Mouse (Mus musculus) skeletal muscle tissue, adult 2 months (tissue): ENCODE data around the gene Baz1a.
A peak's percentile ranks its signal among the peaks of the same experiment; 100 is the strongest.

Experiments used
- DNase-seq: peaks from one replicate; pipeline ENCODE4 v3.0.0-alpha.2; 2012; ENCODE audit warnings: low read depth, low spot score

The Baz1a gene

GRCm38 (mm10) chr12:55013626-55014398 lies at the start of gene Baz1a:
Gene Baz1a (minus strand): TSS chr12:55014348.
- no peak for DNase-seq

- no peak for DNase-seq
Measured at GRCm38 (mm10) chr12:55062141-55062540, 48.0 kb upstream of the Baz1a start.

- DNase-seq = no peak
Measured at GRCm38 (mm10) chr12:55061006-55061405, 46.9 kb upstream of the Baz1a start.

- no peak for DNase-seq
Measured at GRCm38 (mm10) chr12:55060212-55060898, 46.2 kb upstream of the Baz1a start.

GRCm38 (mm10) chr12:55059812-55060211 lies 45.7 kb upstream of the Baz1a start:
- DNase-seq = no peak

GRCm38 (mm10) chr12:55058865-55059615 lies 44.9 kb upstream of the Baz1a start:
- peak; percentile 42 for DNase-seq

- no peak for DNase-seq
Measured at GRCm38 (mm10) chr12:55056703-55057102, 42.6 kb upstream of the Baz1a start.

- no peak for DNase-seq
Measured at GRCm38 (mm10) chr12:55054551-55055241, 40.5 kb upstream of the Baz1a start.

- no peak for DNase-seq
Measured at GRCm38 (mm10) chr12:55053267-55053666, 39.1 kb upstream of the Baz1a start.

GRCm38 (mm10) chr12:55051210-55052173 lies 37.3 kb upstream of the Baz1a start:
- DNase-seq = no peak

- DNase-seq = no peak
Measured at GRCm38 (mm10) chr12:55049731-55050353, 35.7 kb upstream of the Baz1a start.

- no peak for DNase-seq
Measured at GRCm38 (mm10) chr12:55041011-55041410, 26.9 kb upstream of the Baz1a start.

- DNase-seq = peak; percentile 7
Measured at GRCm38 (mm10) chr12:55027088-55027487, 12.9 kb upstream of the Baz1a start.

GRCm38 (mm10) chr12:55023284-55023683 lies 9.1 kb upstream of the Baz1a start:
- DNase-seq = no peak

- DNase-seq = no peak
Measured at GRCm38 (mm10) chr12:55019421-55019877, 5.3 kb upstream of the Baz1a start.

- DNase-seq = no peak
Measured at GRCm38 (mm10) chr12:55017119-55017721, 3.1 kb upstream of the Baz1a start.

GRCm38 (mm10) chr12:55016339-55017118 lies 2.4 kb upstream of the Baz1a start:
- no peak for DNase-seq

GRCm38 (mm10) chr12:55015428-55015827 lies 1.3 kb upstream of the Baz1a start:
- DNase-seq = no peak

- no peak for DNase-seq
Measured at GRCm38 (mm10) chr12:55013031-55013430, 1.1 kb downstream of the Baz1a start.
